Mouse (Mus musculus) CH12.LX (cell line): Measurements from ENCODE around the gene Efs.

ENCODE experiments used
- CHD1 ChIP-seq: IDR thresholded peaks from 2 replicates; pipeline ENCODE4 v1.6.1; 2012; ENCODE audit warnings: low read depth, low read length, improper control_type of control experiment, inconsistent platforms
- CTCF ChIP-seq, 2 experiments: IDR thresholded peaks in 1 of 2; conservative IDR thresholded peaks in 1 of 2; 2 replicates each; pipeline ENCODE4 v1.5.1; 2011 to 2012; ENCODE audit warnings: low read depth in 2 of 2, low read length in 2 of 2, improper control_type of control experiment in 1 of 2, inconsistent platforms in 1 of 2, mild to moderate bottlenecking in 1 of 2, moderate library complexity in 1 of 2
- E2F4 ChIP-seq: IDR thresholded peaks from 2 replicates; pipeline ENCODE4 v1.6.1; 2011; ENCODE audit warnings: low read depth, low read length, improper control_type of control experiment; ENCODE audit not compliant: insufficient replicate concordance

GRCm38 (mm10) chr14:54950493-54950892 lies 24.6 kb upstream of the Efs start:
- no peak for TF ChIP-seq CHD1
- TF ChIP-seq E2F4: no peak
- TF ChIP-seq CTCF (conservative IDR thresholded peaks at IDR 0.05 in 1 of 2, IDR thresholded peaks at IDR 0.05 in 1 of 2; ENCODE audit: low read depth in 2 of 2, low read length in 2 of 2): no peak
